Mouse (Mus musculus) kidney, embryonic 16.5 days (tissue): ENCODE measurements around the gene Kcnj12. TPM values are rescaled to one million over a fixed set of nuclear protein-coding genes. Genes with fewer than 3 reads are reported as not detected.

ENCODE experiments used
- ATAC-seq: fragments of 200-750 bp; cut with Nextera tagmentation; 2 replicates; pipeline ENCODE4 v1.8.0; 2017; ENCODE audit warnings: moderate TSS enrichment; ENCODE audit not compliant: low FRiP score, low TSS enrichment
- H3K27ac ChIP-seq: fragments of 300-500 bp; sonication (generic); 2 replicates; pipeline ENCODE4 v1.5.1; 2014; ENCODE audit warnings: low read length
- H3K27me3 ChIP-seq: fragments of 300-500 bp; sonication (generic); 2 replicates; pipeline ENCODE4 v1.6.1; 2014; ENCODE audit warnings: low read length, control low read depth, mixed read lengths; ENCODE audit not compliant: insufficient read depth
- H3K36me3 ChIP-seq: fragments of 300-500 bp; sonication (generic); 2 replicates; pipeline ENCODE4 v1.6.1; 2014; ENCODE audit warnings: low read length, control low read depth, mixed read lengths; ENCODE audit not compliant: insufficient read depth
- H3K4me1 ChIP-seq: fragments of 300-500 bp; sonication (generic); 2 replicates; pipeline ENCODE4 v1.6.1; 2014; ENCODE audit warnings: low read length, control low read depth, mixed read lengths; ENCODE audit not compliant: insufficient read depth
- H3K4me2 ChIP-seq: fragments of 300-500 bp; sonication (generic); replicated peaks from 2 replicates; pipeline ENCODE4 v1.6.1; 2014; ENCODE audit warnings: low read depth, low read length
- H3K4me3 ChIP-seq: fragments of 300-500 bp; sonication (generic); 2 replicates; pipeline ENCODE4 v1.5.1; 2014; ENCODE audit warnings: mild to moderate bottlenecking, low read length
- H3K9ac ChIP-seq: fragments of 300-500 bp; sonication (generic); replicated peaks from 2 replicates; pipeline ENCODE4 v1.6.1; 2014; ENCODE audit warnings: low read length
- H3K9me3 ChIP-seq: fragments of 300-500 bp; sonication (generic); 2 replicates; pipeline ENCODE4 v1.6.1; 2016; ENCODE audit warnings: low read length, control low read depth
- WGBS: fragments of 180-500 bp; shearing (Covaris S2); extraction: QIAGEN DNeasy Blood & Tissue Kit; methylation state at CpG from one replicate; pipeline ENCODE4 v1.1.7; 2014; 5-methylcytosine and 5-hydroxymethylcytosine counted together
- polyA plus RNA-seq: library from polyadenylated mRNA; unstranded; fragments of >200 nt; fragmentation: Nextera tagmentation; extraction: Ambion mirVana; gene quantifications from 2 replicates; pipeline ENCODE4 v1.2.1, GENCODE M21; 2015

The Kcnj12 gene
- polyA plus RNA-seq, 1 experiment from 2014 or later = 0.32 TPM

GRCm38 (mm10) chr11:61067133-61067835 lies 44.9 kb downstream of the Kcnj12 start:
- Histone ChIP-seq H3K4me3 (no peak overlapping the region), H3K9me3 (no peaks in the 10 kb centered on the region), H3K27me3 (no peaks in the 10 kb centered on the region), H3K4me1 (no peaks in the 10 kb centered on the region), H3K9ac (no peak overlapping the region), H3K36me3 (no peaks in the 10 kb centered on the region), H3K27ac (no peak overlapping the region), H3K4me2 (no peak overlapping the region)
- ATAC-seq = no peak
- whole genome bisulfite sequencing = 86% methylated on average over 9 of the region's 9 CpGs

GRCm38 (mm10) chr11:61068866-61069265 lies 46.5 kb downstream of the Kcnj12 start:
- WGBS = 72% methylated on average over 10 of the region's 10 CpGs
- H3K4me3 ChIP-seq = no peak overlapping the region
- no peaks in the 10 kb centered on the region for H3K9me3 ChIP-seq
- no peak overlapping the region for H3K9ac ChIP-seq
- H3K27ac ChIP-seq = no peak overlapping the region
- no peaks in the 10 kb centered on the region for H3K27me3 ChIP-seq
- ATAC-seq = no peak
- no peak overlapping the region for H3K4me2 ChIP-seq
- no peaks in the 10 kb centered on the region for H3K4me1 ChIP-seq
- H3K36me3 ChIP-seq = no peaks in the 10 kb centered on the region

- no peak overlapping the region for H3K27ac ChIP-seq
- 96% methylated on average over 18 of the region's 18 CpGs for WGBS
- ATAC-seq = no peak
Observed at GRCm38 (mm10) chr11:61069645-61070044, 47.3 kb downstream of the Kcnj12 start.

GRCm38 (mm10) chr11:61074646-61075317 lies 52.4 kb downstream of the Kcnj12 start:
- Histone ChIP-seq H3K27ac (no peak overlapping the region), H3K4me2 (no peak overlapping the region), H3K27me3 (no peaks in the 10 kb centered on the region), H3K9me3 (no peaks in the 10 kb centered on the region), H3K4me3 (no peak overlapping the region), H3K4me1 (no peaks in the 10 kb centered on the region), H3K9ac (no peak overlapping the region), H3K36me3 (no peaks in the 10 kb centered on the region)
- no peak for ATAC-seq
- 76% methylated on average over 5 of the region's 5 CpGs for WGBS

More at GRCm38 (mm10) chr11:61069645-61070044, 47.3 kb downstream of the Kcnj12 start:
- Histone ChIP-seq H3K4me2 (no peak overlapping the region), H3K4me3 (no peak overlapping the region), H3K4me1 (no peaks in the 10 kb centered on the region), H3K36me3 (no peaks in the 10 kb centered on the region), H3K9me3 (no peaks in the 10 kb centered on the region), H3K9ac (no peak overlapping the region), H3K27me3 (no peaks in the 10 kb centered on the region)

- Histone ChIP-seq H3K27ac (no peak overlapping the region), H3K27me3 (no peaks in the 10 kb centered on the region), H3K9me3 (no peaks in the 10 kb centered on the region), H3K4me1 (no peaks in the 10 kb centered on the region), H3K9ac (no peak overlapping the region), H3K4me3 (no peak overlapping the region), H3K36me3 (no peaks in the 10 kb centered on the region), H3K4me2 (no peak overlapping the region)
- ATAC-seq = no peak
- WGBS = 74% methylated on average over 15 of the region's 15 CpGs
Observed at GRCm38 (mm10) chr11:61075361-61076326, 53.3 kb downstream of the Kcnj12 start.

GRCm38 (mm10) chr11:61081624-61082023 lies 59.3 kb downstream of the Kcnj12 start:
- 82% methylated on average over 2 of the region's 2 CpGs for WGBS
- H3K27ac ChIP-seq = no peak overlapping the region
- no peak for ATAC-seq

GRCm38 (mm10) chr11:61090195-61090594 lies 67.8 kb downstream of the Kcnj12 start:
- Histone ChIP-seq H3K4me3 (no peak overlapping the region), H3K27ac (no peak overlapping the region), H3K4me1 (no peaks in the 10 kb centered on the region), H3K27me3 (no peaks in the 10 kb centered on the region), H3K36me3 (no peaks in the 10 kb centered on the region), H3K9me3 (no peaks in the 10 kb centered on the region), H3K9ac (no peak overlapping the region), H3K4me2 (no peak overlapping the region)
- ATAC-seq = no peak
- WGBS = 82% methylated on average over 7 of the region's 7 CpGs

More at GRCm38 (mm10) chr11:61081624-61082023, 59.3 kb downstream of the Kcnj12 start:
- Histone ChIP-seq H3K36me3 (no peaks in the 10 kb centered on the region), H3K9ac (no peak overlapping the region), H3K9me3 (no peaks in the 10 kb centered on the region), H3K4me1 (no peaks in the 10 kb centered on the region), H3K4me2 (no peak overlapping the region), H3K4me3 (no peak overlapping the region), H3K27me3 (no peaks in the 10 kb centered on the region)

GRCm38 (mm10) chr11:61091192-61091591 lies 68.8 kb downstream of the Kcnj12 start:
- Histone ChIP-seq H3K9ac (no peak overlapping the region), H3K4me1 (no peaks in the 10 kb centered on the region), H3K4me2 (no peak overlapping the region), H3K27ac (no peak overlapping the region), H3K36me3 (no peaks in the 10 kb centered on the region), H3K9me3 (no peaks in the 10 kb centered on the region), H3K4me3 (no peak overlapping the region), H3K27me3 (no peaks in the 10 kb centered on the region)
- 70% methylated on average over 3 of the region's 3 CpGs for WGBS
- ATAC-seq = no peak

GRCm38 (mm10) chr11:61091642-61092262 lies 69.4 kb downstream of the Kcnj12 start:
- no peak for ATAC-seq
- Histone ChIP-seq H3K27me3 (no peaks in the 10 kb centered on the region), H3K36me3 (no peaks in the 10 kb centered on the region), H3K9me3 (no peaks in the 10 kb centered on the region), H3K9ac (0 out of 2 replicates have a peak overlapping the region, but pooled peaks have one; percentile 40), H3K4me1 (no peaks in the 10 kb centered on the region), H3K4me3 (no peak overlapping the region), H3K27ac (no peak overlapping the region), H3K4me2 (no peak overlapping the region)
- WGBS = 24% methylated on average over 7 of the region's 7 CpGs
